Mouse (Mus musculus) embryonic facial prominence, embryonic 13.5 days (tissue): ENCODE measurements at regions not wholly inside any gene's neighbourhood (a gene's known extent, or its start where the extent isn't known, plus 50 kb on each side); places are given as distances from the start of the nearest gene placed in this dataset.

Source experiments
- ATAC-seq: fragments of 200-750 bp; cut with Nextera tagmentation; 2 replicates; pipeline ENCODE4 v1.8.0; 2017; ENCODE audit warnings: low read depth; ENCODE audit not compliant: insufficient number of reproducible peaks, insufficient read depth, low FRiP score, low TSS enrichment
- H3K27ac ChIP-seq: fragments of 300-500 bp; sonication (generic); 2 replicates; pipeline ENCODE4 v1.5.1; 2015; ENCODE audit warnings: moderate library complexity, mild to moderate bottlenecking, inconsistent platforms
- H3K27me3 ChIP-seq: fragments of 300-500 bp; sonication (generic); 2 replicates; pipeline ENCODE4 v1.6.1; 2015; ENCODE audit warnings: mild to moderate bottlenecking, inconsistent platforms
- H3K36me3 ChIP-seq: fragments of 300-500 bp; sonication (generic); 2 replicates; pipeline ENCODE4 v1.6.1; 2015; ENCODE audit warnings: mild to moderate bottlenecking, inconsistent platforms
- H3K4me1 ChIP-seq: fragments of 300-500 bp; sonication (generic); 2 replicates; pipeline ENCODE4 v1.6.1; 2015; ENCODE audit warnings: inconsistent platforms
- H3K4me2 ChIP-seq: fragments of 300-500 bp; sonication (generic); 2 replicates; pipeline ENCODE4 v1.6.1; 2015; ENCODE audit warnings: moderate library complexity, mild to moderate bottlenecking, inconsistent platforms
- H3K4me3 ChIP-seq: fragments of 300-500 bp; sonication (generic); 2 replicates; pipeline ENCODE4 v1.5.1; 2015; ENCODE audit warnings: mild to moderate bottlenecking, inconsistent platforms
- H3K9ac ChIP-seq: fragments of 300-500 bp; sonication (generic); 2 replicates; pipeline ENCODE4 v1.6.1; 2015; ENCODE audit warnings: mild to moderate bottlenecking, inconsistent platforms
- H3K9me3 ChIP-seq: fragments of 300-500 bp; sonication (generic); 2 replicates; pipeline ENCODE4 v1.6.1; 2016; ENCODE audit warnings: inconsistent platforms
- WGBS: fragments of 180-500 bp; shearing (Covaris S2); methylation state at CpG from one replicate; pipeline ENCODE4 v1.1.7; 2015; ENCODE audit warnings: mixed read lengths; 5-methylcytosine and 5-hydroxymethylcytosine counted together

GRCm38 (mm10) chr2:57614587-57614991 is 377.2 kb downstream of the Gpd2 start:
- Histone ChIP-seq H3K4me3 (no peak overlapping the region), H3K36me3 (no peaks in the 10 kb centered on the region), H3K27ac (no peak overlapping the region), H3K27me3 (no peaks in the 10 kb centered on the region; the same call in 1 of the 2 replicates), H3K4me1 (peaks cover 5% of the 10 kb centered on the region; the same call in 1 of the 2 replicates), H3K9ac (no peak overlapping the region), H3K9me3 (no peaks in the 10 kb centered on the region), H3K4me2 (peak overlapping the region; percentile 35; the same call in 1 of the 2 replicates)
- 56% methylated on average over 12 of the region's 12 CpGs for WGBS
- ATAC-seq: no peak

- no peaks in the 10 kb centered on the region for H3K9me3 ChIP-seq
- H3K36me3 ChIP-seq: no peaks in the 10 kb centered on the region
- no peaks in the 10 kb centered on the region; the same call in 1 of the 2 replicates for H3K27me3 ChIP-seq
- H3K4me1 ChIP-seq: peaks cover 5% of the 10 kb centered on the region; the same call in 1 of the 2 replicates
- ATAC-seq: no peak
- H3K27ac ChIP-seq: no peak overlapping the region
- 3% methylated on average over 19 of the region's 19 CpGs for WGBS
- H3K9ac ChIP-seq: peak overlapping the region; percentile 58
- H3K4me3 ChIP-seq: peak overlapping the region; percentile 40
- peak overlapping the region; percentile 62 for H3K4me2 ChIP-seq
Measured at GRCm38 (mm10) chr2:57616525-57617225, 379.2 kb downstream of the Gpd2 start.

GRCm38 (mm10) chr2:57617258-57617657 is 379.8 kb downstream of the Gpd2 start:
- 75% methylated on average over 2 of the region's 2 CpGs for WGBS
- H3K4me1 ChIP-seq: peaks cover 5% of the 10 kb centered on the region; the same call in 1 of the 2 replicates
- peak overlapping the region; percentile 62; the same call in 1 of the 2 replicates for H3K4me2 ChIP-seq
- H3K4me3 ChIP-seq: peak overlapping the region; percentile 40; the same call in 1 of the 2 replicates
- no peak for ATAC-seq
- H3K27me3 ChIP-seq: no peaks in the 10 kb centered on the region; the same call in 1 of the 2 replicates
- no peak overlapping the region for H3K27ac ChIP-seq
- no peaks in the 10 kb centered on the region for H3K36me3 ChIP-seq
- H3K9ac ChIP-seq: no peak overlapping the region
- no peaks in the 10 kb centered on the region for H3K9me3 ChIP-seq

GRCm38 (mm10) chr2:57644117-57644516 is 353.6 kb upstream of the Galnt5 start:
- no peaks in the 10 kb centered on the region for H3K27me3 ChIP-seq
- H3K9ac ChIP-seq: no peak overlapping the region
- 61% methylated on average over 2 of the region's 2 CpGs for WGBS
- H3K36me3 ChIP-seq: no peaks in the 10 kb centered on the region
- H3K4me3 ChIP-seq: no peak overlapping the region
- no peaks in the 10 kb centered on the region for H3K4me1 ChIP-seq
- no peak for ATAC-seq
- no peak overlapping the region for H3K27ac ChIP-seq
- H3K4me2 ChIP-seq: no peak overlapping the region
- no peaks in the 10 kb centered on the region for H3K9me3 ChIP-seq

- Histone ChIP-seq H3K9ac (no peak overlapping the region), H3K27ac (no peak overlapping the region), H3K9me3 (no peaks in the 10 kb centered on the region), H3K4me2 (no peak overlapping the region), H3K36me3 (no peaks in the 10 kb centered on the region), H3K4me1 (no peaks in the 10 kb centered on the region), H3K27me3 (no peaks in the 10 kb centered on the region), H3K4me3 (no peak overlapping the region)
- 73% methylated on average over 2 of the region's 2 CpGs for WGBS
- no peak for ATAC-seq
Measured at GRCm38 (mm10) chr2:57644541-57644940, 353.1 kb upstream of the Galnt5 start.

GRCm38 (mm10) chr2:57649002-57649401 is 348.7 kb upstream of the Galnt5 start:
- Histone ChIP-seq H3K4me1 (no peaks in the 10 kb centered on the region), H3K4me3 (no peak overlapping the region), H3K36me3 (no peaks in the 10 kb centered on the region), H3K27ac (no peak overlapping the region), H3K9ac (no peak overlapping the region), H3K9me3 (no peaks in the 10 kb centered on the region), H3K27me3 (no peaks in the 10 kb centered on the region), H3K4me2 (no peak overlapping the region)
- WGBS: 87% methylated on average over 4 of the region's 4 CpGs
- no peak for ATAC-seq

GRCm38 (mm10) chr2:57657409-57657808 is 340.3 kb upstream of the Galnt5 start:
- Histone ChIP-seq H3K9ac (no peak overlapping the region), H3K4me3 (no peak overlapping the region), H3K36me3 (no peaks in the 10 kb centered on the region), H3K27ac (no peak overlapping the region), H3K9me3 (no peaks in the 10 kb centered on the region), H3K27me3 (no peaks in the 10 kb centered on the region), H3K4me2 (no peak overlapping the region), H3K4me1 (no peaks in the 10 kb centered on the region)
- ATAC-seq: no peak
- 74% methylated on average over 4 of the region's 4 CpGs for WGBS

GRCm38 (mm10) chr2:57661838-57662237 is 335.8 kb upstream of the Galnt5 start:
- no peak for ATAC-seq
- Histone ChIP-seq H3K9me3 (no peaks in the 10 kb centered on the region), H3K27me3 (no peaks in the 10 kb centered on the region), H3K36me3 (no peaks in the 10 kb centered on the region), H3K27ac (no peak overlapping the region), H3K4me3 (no peak overlapping the region), H3K4me1 (no peaks in the 10 kb centered on the region), H3K9ac (no peak overlapping the region), H3K4me2 (no peak overlapping the region)
- WGBS: 88% methylated on average over 1 of the region's 1 CpGs

- ATAC-seq: no peak
Measured at GRCm38 (mm10) chr2:57672007-57672643, 325.6 kb upstream of the Galnt5 start.

GRCm38 (mm10) chr2:57689877-57690276 is 307.8 kb upstream of the Galnt5 start:
- no peak overlapping the region for H3K27ac ChIP-seq
- no peaks in the 10 kb centered on the region for H3K9me3 ChIP-seq
- no peak overlapping the region for H3K9ac ChIP-seq
- no peak overlapping the region for H3K4me2 ChIP-seq
- H3K36me3 ChIP-seq: no peaks in the 10 kb centered on the region
- ATAC-seq: no peak
- no peak overlapping the region for H3K4me3 ChIP-seq
- H3K27me3 ChIP-seq: no peaks in the 10 kb centered on the region
- H3K4me1 ChIP-seq: no peaks in the 10 kb centered on the region
- 79% methylated on average over 3 of the region's 3 CpGs for WGBS

More at GRCm38 (mm10) chr2:57672007-57672643, 325.6 kb upstream of the Galnt5 start:
- Histone ChIP-seq H3K36me3 (no peaks in the 10 kb centered on the region), H3K4me1 (no peaks in the 10 kb centered on the region), H3K9ac (no peak overlapping the region), H3K9me3 (no peaks in the 10 kb centered on the region), H3K4me2 (no peak overlapping the region), H3K4me3 (no peak overlapping the region), H3K27me3 (no peaks in the 10 kb centered on the region), H3K27ac (no peak overlapping the region)
- 48% methylated on average over 3 of the region's 3 CpGs for WGBS

GRCm38 (mm10) chr2:57696992-57697772 is 300.5 kb upstream of the Galnt5 start:
- WGBS: 40% methylated on average over 11 of the region's 11 CpGs
- Histone ChIP-seq H3K4me3 (no peak overlapping the region), H3K27ac (no peak overlapping the region), H3K4me1 (0 out of 2 replicates have a peak, but pooled peaks cover 4% of the 10 kb centered on the region), H3K9me3 (no peaks in the 10 kb centered on the region), H3K27me3 (no peaks in the 10 kb centered on the region; the same call in 1 of the 2 replicates), H3K9ac (no peak overlapping the region), H3K4me2 (no peak overlapping the region), H3K36me3 (no peaks in the 10 kb centered on the region)
- no peak for ATAC-seq
